Mouse (Mus musculus): ENCODE data around the gene Phf21b. TPM values are rescaled to one million over a fixed set of nuclear protein-coding genes. Genes with fewer than 3 reads are reported as not detected.
"Not testable (repeated sequence)": the region's sequence is repeated elsewhere in the genome, so short reads cannot be mapped to it uniquely, and the experiment has no call there.

Phf21b gene
- polyA plus RNA-seq (2012; rRNA removed): 2.7 and 3.0 TPM in 2 replicates

DNA sequence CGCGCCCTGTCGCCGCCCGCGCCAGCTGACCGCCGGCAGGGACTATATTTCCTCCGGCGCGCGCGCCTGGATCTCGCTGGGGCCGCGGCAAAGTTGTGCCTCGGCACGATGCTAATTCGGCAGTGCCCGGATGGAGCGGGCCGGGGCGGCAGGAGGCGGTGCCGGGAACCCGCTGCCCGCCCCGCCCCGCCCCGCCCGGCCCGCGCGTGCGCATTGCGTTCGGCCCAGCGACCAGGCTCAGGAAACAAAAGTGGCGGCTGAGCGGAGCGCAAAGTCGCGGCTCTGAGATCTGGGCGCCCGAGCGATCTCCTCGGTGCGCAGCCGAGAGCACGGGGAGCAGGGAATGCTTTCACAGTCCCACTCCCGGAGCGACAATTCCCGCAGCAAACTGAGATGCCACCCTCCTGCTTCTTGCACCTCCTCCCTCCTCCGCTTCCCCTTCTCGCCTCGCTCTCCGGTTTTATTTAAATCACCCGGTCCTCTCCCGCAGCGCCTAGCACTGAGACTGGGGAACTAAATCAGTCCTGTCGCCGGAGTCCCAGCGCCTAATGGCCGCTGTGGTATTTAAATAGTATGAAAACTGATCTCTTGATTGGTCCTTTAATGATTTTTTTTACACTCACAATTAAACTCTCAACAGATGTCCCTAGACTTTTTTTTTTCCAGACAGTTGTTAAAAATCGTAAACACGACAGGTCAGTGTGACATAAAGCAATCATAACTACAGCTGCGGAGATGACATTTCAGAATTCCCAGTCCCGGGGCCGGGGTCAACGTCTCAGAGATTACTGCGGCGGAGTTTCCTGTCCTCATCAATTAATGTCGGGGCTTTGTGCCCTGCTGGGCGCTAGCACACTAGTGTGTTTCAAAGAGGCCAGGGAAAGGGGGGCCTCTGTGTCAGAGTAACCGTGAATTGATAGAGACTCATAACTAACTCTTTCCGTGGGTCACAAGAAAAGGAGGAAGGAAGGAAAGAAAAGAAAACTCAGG is at the start of gene Phf21b:
Gene Phf21b, minus strand, starts transcription at position 44 of the 990 bp plus-strand sequence.
- WGBS: under 1% methylated on average over 76 of the region's 76 CpGs
- Histone ChIP-seq H3K27ac (ENCODE audit: control insufficient read depth, insufficient read depth, low read length) (no peak within 1 kb of the TSS), H3K36me3 (ENCODE audit: control insufficient read depth, insufficient read depth, low read length) (no peaks in the 10 kb centered on the region), H3K4me3 (ENCODE audit: control insufficient read depth, insufficient read depth, low read length) (peak within 1 kb of the TSS; percentile 44), H3K4me1 (replicated peaks; ENCODE audit: control insufficient read depth, insufficient read depth, low read length) (peaks cover 21% of the 10 kb centered on the region), H3K27me3 (ENCODE audit: control insufficient read depth, insufficient read depth, low read length) (peaks cover 32% of the 10 kb centered on the region)
- DNase-seq: peak; percentile 73
- TF ChIP-seq POLR2A (IDR thresholded peaks at IDR 0.05; ENCODE audit: control insufficient read depth, extremely low read depth, insufficient read depth, low read length, poor library complexity): no peak
- TF ChIP-seq CTCF (IDR thresholded peaks at IDR 0.05; ENCODE audit: borderline replicate concordance, control insufficient read depth, extremely low read depth, insufficient read depth, low read length, poor library complexity): no peak

DNA sequence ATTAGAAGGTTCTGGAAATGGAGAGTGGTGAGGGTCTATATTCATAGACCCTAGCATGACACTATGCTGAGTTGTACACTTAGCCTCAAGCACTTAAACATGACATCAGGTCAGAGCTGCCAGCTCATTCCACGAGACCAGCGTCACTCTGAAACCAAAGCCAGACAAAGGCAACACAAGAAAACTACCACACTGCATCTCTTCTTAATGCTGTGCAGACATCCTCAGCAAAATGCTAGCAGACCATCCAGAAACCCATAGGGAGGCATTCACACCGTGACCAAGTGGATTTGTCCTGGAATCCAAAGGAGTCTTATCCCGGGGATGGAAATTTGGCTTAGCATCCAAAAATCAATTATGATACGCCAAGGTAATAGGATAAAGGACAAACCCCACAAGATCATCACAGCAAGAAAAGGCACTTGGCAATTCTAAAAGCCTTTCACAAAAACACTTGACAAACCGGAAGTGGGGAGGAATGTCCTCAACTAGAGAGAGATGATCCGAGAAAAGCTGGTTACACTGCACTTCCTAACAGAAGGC is 48.1 kb upstream of the Phf21b start:
- Histone ChIP-seq H3K27me3 (ENCODE audit: control insufficient read depth, insufficient read depth, low read length) (no peaks in the 10 kb centered on the region), H3K4me1 (replicated peaks; ENCODE audit: control insufficient read depth, insufficient read depth, low read length) (no peaks in the 10 kb centered on the region), H3K4me3 (ENCODE audit: control insufficient read depth, insufficient read depth, low read length) (no peak overlapping the region), H3K36me3 (ENCODE audit: control insufficient read depth, insufficient read depth, low read length) (no peaks in the 10 kb centered on the region), H3K27ac (ENCODE audit: control insufficient read depth, insufficient read depth, low read length) (no peak overlapping the region)
- no peak for DNase-seq
- 82% methylated on average over 7 of the region's 7 CpGs for WGBS
- TF ChIP-seq CTCF (IDR thresholded peaks at IDR 0.05; ENCODE audit: borderline replicate concordance, control insufficient read depth, extremely low read depth, insufficient read depth, low read length, poor library complexity) (no peak), POLR2A (IDR thresholded peaks at IDR 0.05; ENCODE audit: control insufficient read depth, extremely low read depth, insufficient read depth, low read length, poor library complexity) (no peak)

GRCm38 (mm10) chr15:84898077-84898476 is 42.2 kb upstream of the Phf21b start:
- H3K27ac ChIP-seq (ENCODE audit: control insufficient read depth, insufficient read depth, low read length): no peak overlapping the region
- TF ChIP-seq CTCF (IDR thresholded peaks at IDR 0.05; ENCODE audit: borderline replicate concordance, control insufficient read depth, extremely low read depth, insufficient read depth, low read length, poor library complexity) (no peak), POLR2A (IDR thresholded peaks at IDR 0.05; ENCODE audit: control insufficient read depth, extremely low read depth, insufficient read depth, low read length, poor library complexity) (no peak)
- 50% methylated on average over 7 of the region's 7 CpGs for WGBS
- no peak for DNase-seq
- no peaks in the 10 kb centered on the region for H3K36me3 ChIP-seq (ENCODE audit: control insufficient read depth, insufficient read depth, low read length)
- H3K4me3 ChIP-seq (ENCODE audit: control insufficient read depth, insufficient read depth, low read length): no peak overlapping the region
- no peaks in the 10 kb centered on the region for H3K27me3 ChIP-seq (ENCODE audit: control insufficient read depth, insufficient read depth, low read length)
- no peaks in the 10 kb centered on the region; the same call in 1 of the 2 replicates for H3K4me1 ChIP-seq (replicated peaks; ENCODE audit: control insufficient read depth, insufficient read depth, low read length)

- no peak overlapping the region for H3K27ac ChIP-seq (ENCODE audit: control insufficient read depth, insufficient read depth, low read length)
- H3K4me1 ChIP-seq (replicated peaks; ENCODE audit: control insufficient read depth, insufficient read depth, low read length): no peaks in the 10 kb centered on the region; the same call in 1 of the 2 replicates
- no peak for DNase-seq
Observed at GRCm38 (mm10) chr15:84896664-84897063, 40.8 kb upstream of the Phf21b start.

DNA sequence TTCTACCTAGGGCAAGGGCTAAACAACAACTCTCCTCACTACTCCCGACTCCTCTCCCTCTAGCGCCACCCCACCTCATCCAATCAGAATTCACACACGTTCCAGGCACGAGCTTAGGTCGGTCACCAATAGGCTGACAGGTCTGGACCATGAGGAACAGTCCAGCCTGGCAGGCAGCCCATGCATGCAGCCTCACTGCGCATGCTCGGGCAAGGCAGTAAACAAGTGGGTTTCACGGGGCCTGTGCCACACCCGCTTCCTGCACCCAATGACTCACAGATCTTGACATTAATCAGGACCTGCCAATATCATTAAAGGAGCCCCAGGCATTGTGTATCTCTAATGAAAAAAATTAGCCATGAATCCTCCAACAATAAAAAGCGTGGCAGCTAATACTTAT is 40.4 kb upstream of the Phf21b start:
- DNase-seq; H3K27me3 ChIP-seq (ENCODE audit: control insufficient read depth, insufficient read depth, low read length); H3K4me1 ChIP-seq (replicated peaks; ENCODE audit: control insufficient read depth, insufficient read depth, low read length); H3K36me3 ChIP-seq (ENCODE audit: control insufficient read depth, insufficient read depth, low read length); H3K4me3 ChIP-seq (ENCODE audit: control insufficient read depth, insufficient read depth, low read length); H3K27ac ChIP-seq (ENCODE audit: control insufficient read depth, insufficient read depth, low read length): not testable (repeated sequence)
- whole genome bisulfite sequencing: 66% methylated on average over 10 of the region's 10 CpGs

More at GRCm38 (mm10) chr15:84896664-84897063, 40.8 kb upstream of the Phf21b start:
- Histone ChIP-seq H3K36me3 (ENCODE audit: control insufficient read depth, insufficient read depth, low read length) (no peaks in the 10 kb centered on the region), H3K27me3 (ENCODE audit: control insufficient read depth, insufficient read depth, low read length) (no peaks in the 10 kb centered on the region), H3K4me3 (ENCODE audit: control insufficient read depth, insufficient read depth, low read length) (no peak overlapping the region)
- 0% methylated on average over 1 of the region's 1 CpGs for WGBS
- no peak for TF ChIP-seq POLR2A (IDR thresholded peaks at IDR 0.05; ENCODE audit: control insufficient read depth, extremely low read depth, insufficient read depth, low read length, poor library complexity)
- no peak for TF ChIP-seq CTCF (IDR thresholded peaks at IDR 0.05; ENCODE audit: borderline replicate concordance, control insufficient read depth, extremely low read depth, insufficient read depth, low read length, poor library complexity)

GRCm38 (mm10) chr15:84891658-84892057 is 35.8 kb upstream of the Phf21b start:
- peak; percentile 43 for DNase-seq
- no peaks in the 10 kb centered on the region for H3K27me3 ChIP-seq (ENCODE audit: control insufficient read depth, insufficient read depth, low read length)
- 2% methylated on average over 3 of the region's 3 CpGs for WGBS

More at GRCm38 (mm10) chr15:84891658-84892057, 35.8 kb upstream of the Phf21b start:
- Histone ChIP-seq H3K27ac (ENCODE audit: control insufficient read depth, insufficient read depth, low read length) (no peak overlapping the region), H3K36me3 (ENCODE audit: control insufficient read depth, insufficient read depth, low read length) (no peaks in the 10 kb centered on the region), H3K4me1 (replicated peaks; ENCODE audit: control insufficient read depth, insufficient read depth, low read length) (no peaks in the 10 kb centered on the region; the same call in 1 of the 2 replicates), H3K4me3 (ENCODE audit: control insufficient read depth, insufficient read depth, low read length) (no peak overlapping the region)
- TF ChIP-seq CTCF (IDR thresholded peaks at IDR 0.05; ENCODE audit: borderline replicate concordance, control insufficient read depth, extremely low read depth, insufficient read depth, low read length, poor library complexity): no peak
- TF ChIP-seq POLR2A (IDR thresholded peaks at IDR 0.05; ENCODE audit: control insufficient read depth, extremely low read depth, insufficient read depth, low read length, poor library complexity): no peak
